Mouse (Mus musculus): ENCODE measurements around the gene Zfp365. TPM values are rescaled to one million over a fixed set of nuclear protein-coding genes. Genes with fewer than 3 reads are reported as not detected.

Gene Zfp365
- polyA plus RNA-seq, 1 experiment from 2014 or later: 2.2 TPM

GRCm38 (mm10) chr10:67894059-67894458 is 18.4 kb downstream of the Zfp365 start:
- no peak for DNase-seq
- Histone ChIP-seq H3K4me1 (ENCODE audit: insufficient read depth) (no peaks in the 10 kb centered on the region), H3K4me2 (no peak overlapping the region), H3K36me3 (ENCODE audit: insufficient read depth) (no peaks in the 10 kb centered on the region), H3K27me3 (ENCODE audit: insufficient read depth, low read length) (no peaks in the 10 kb centered on the region), H3K27ac (ENCODE audit: low read depth) (no peak overlapping the region), H3K4me3 (ENCODE audit: low read depth, low read length) (no peak overlapping the region), H3K9ac (no peak overlapping the region), H3K9me3 (ENCODE audit: low read depth, low read length) (no peaks in the 10 kb centered on the region)
- 0 out of 2 replicates have a peak, but pooled peaks have one; percentile 2 for TF ChIP-seq CTCF (IDR thresholded peaks at IDR 0.05; ENCODE audit: low read depth)
- 70% methylated on average over 8 of the region's 8 CpGs for WGBS
- ATAC-seq (ENCODE audit: insufficient read depth): no peak

- TF ChIP-seq CTCF (IDR thresholded peaks at IDR 0.05; ENCODE audit: low read depth): no peak
- no peak overlapping the region for H3K9ac ChIP-seq
- no peak for ATAC-seq (ENCODE audit: insufficient read depth)
- H3K27me3 ChIP-seq (ENCODE audit: insufficient read depth, low read length): no peaks in the 10 kb centered on the region
- WGBS: 84% methylated on average over 10 of the region's 10 CpGs
- no peaks in the 10 kb centered on the region for H3K4me1 ChIP-seq (ENCODE audit: insufficient read depth)
- no peaks in the 10 kb centered on the region for H3K36me3 ChIP-seq (ENCODE audit: insufficient read depth)
- no peak overlapping the region for H3K27ac ChIP-seq (ENCODE audit: low read depth)
- no peaks in the 10 kb centered on the region for H3K9me3 ChIP-seq (ENCODE audit: low read depth, low read length)
- no peak overlapping the region for H3K4me2 ChIP-seq
- no peak overlapping the region for H3K4me3 ChIP-seq (ENCODE audit: low read depth, low read length)
- DNase-seq: no peak
Observed at GRCm38 (mm10) chr10:67893226-67893625, 19.2 kb downstream of the Zfp365 start.

GRCm38 (mm10) chr10:67891126-67891525 is 21.3 kb downstream of the Zfp365 start:
- WGBS: 74% methylated on average over 6 of the region's 6 CpGs
- TF ChIP-seq CTCF (IDR thresholded peaks at IDR 0.05; ENCODE audit: low read depth): no peak
- Histone ChIP-seq H3K27me3 (ENCODE audit: insufficient read depth, low read length) (no peaks in the 10 kb centered on the region), H3K9ac (no peak overlapping the region), H3K27ac (ENCODE audit: low read depth) (no peak overlapping the region), H3K4me3 (ENCODE audit: low read depth, low read length) (no peak overlapping the region), H3K9me3 (ENCODE audit: low read depth, low read length) (no peaks in the 10 kb centered on the region), H3K36me3 (ENCODE audit: insufficient read depth) (no peaks in the 10 kb centered on the region), H3K4me2 (no peak overlapping the region), H3K4me1 (ENCODE audit: insufficient read depth) (no peaks in the 10 kb centered on the region)
- ATAC-seq (ENCODE audit: insufficient read depth): no peak
- no peak for DNase-seq

- no peak overlapping the region for H3K4me3 ChIP-seq (ENCODE audit: low read depth, low read length)
- H3K27ac ChIP-seq (ENCODE audit: low read depth): no peak overlapping the region
- TF ChIP-seq CTCF (IDR thresholded peaks at IDR 0.05; ENCODE audit: low read depth): no peak
- H3K36me3 ChIP-seq (ENCODE audit: insufficient read depth): no peaks in the 10 kb centered on the region
- H3K27me3 ChIP-seq (ENCODE audit: insufficient read depth, low read length): no peaks in the 10 kb centered on the region
- no peak for ATAC-seq (ENCODE audit: insufficient read depth)
- 89% methylated on average over 10 of the region's 10 CpGs for WGBS
- H3K4me2 ChIP-seq: no peak overlapping the region
- H3K9me3 ChIP-seq (ENCODE audit: low read depth, low read length): no peaks in the 10 kb centered on the region
- H3K9ac ChIP-seq: no peak overlapping the region
- no peaks in the 10 kb centered on the region for H3K4me1 ChIP-seq (ENCODE audit: insufficient read depth)
- DNase-seq: no peak
Observed at GRCm38 (mm10) chr10:67887971-67888370, 24.5 kb downstream of the Zfp365 start.

GRCm38 (mm10) chr10:67880692-67881091 is 31.8 kb downstream of the Zfp365 start:
- 63% methylated on average over 4 of the region's 4 CpGs for WGBS
- TF ChIP-seq CTCF (IDR thresholded peaks at IDR 0.05; ENCODE audit: low read depth): no peak
- Histone ChIP-seq H3K27me3 (ENCODE audit: insufficient read depth, low read length) (no peaks in the 10 kb centered on the region), H3K9me3 (ENCODE audit: low read depth, low read length) (no peaks in the 10 kb centered on the region), H3K27ac (ENCODE audit: low read depth) (no peak overlapping the region), H3K4me1 (ENCODE audit: insufficient read depth) (no peaks in the 10 kb centered on the region), H3K36me3 (ENCODE audit: insufficient read depth) (no peaks in the 10 kb centered on the region), H3K4me2 (no peak overlapping the region), H3K9ac (no peak overlapping the region), H3K4me3 (ENCODE audit: low read depth, low read length) (no peak overlapping the region)
- ATAC-seq (ENCODE audit: insufficient read depth) (no peak), DNase-seq (no peak)

GRCm38 (mm10) chr10:67871811-67872210 is 40.7 kb downstream of the Zfp365 start:
- Histone ChIP-seq H3K4me1 (ENCODE audit: insufficient read depth) (no peaks in the 10 kb centered on the region), H3K27me3 (ENCODE audit: insufficient read depth, low read length) (no peaks in the 10 kb centered on the region), H3K36me3 (ENCODE audit: insufficient read depth) (no peaks in the 10 kb centered on the region), H3K4me3 (ENCODE audit: low read depth, low read length) (no peak overlapping the region), H3K9me3 (ENCODE audit: low read depth, low read length) (no peaks in the 10 kb centered on the region), H3K27ac (ENCODE audit: low read depth) (no peak overlapping the region), H3K4me2 (no peak overlapping the region), H3K9ac (no peak overlapping the region)
- DNase-seq (peak; percentile 88), ATAC-seq (ENCODE audit: insufficient read depth) (no peak)
- TF ChIP-seq CTCF (IDR thresholded peaks at IDR 0.05; ENCODE audit: low read depth): peak; percentile 84
- 13% methylated on average over 2 of the region's 2 CpGs for WGBS

GRCm38 (mm10) chr10:67868234-67868633 is 44.2 kb downstream of the Zfp365 start:
- Histone ChIP-seq H3K4me3 (ENCODE audit: low read depth, low read length) (no peak overlapping the region), H3K4me2 (no peak overlapping the region), H3K27ac (ENCODE audit: low read depth) (no peak overlapping the region), H3K9ac (no peak overlapping the region), H3K27me3 (ENCODE audit: insufficient read depth, low read length) (no peaks in the 10 kb centered on the region), H3K36me3 (ENCODE audit: insufficient read depth) (no peaks in the 10 kb centered on the region), H3K9me3 (ENCODE audit: low read depth, low read length) (no peaks in the 10 kb centered on the region), H3K4me1 (ENCODE audit: insufficient read depth) (no peaks in the 10 kb centered on the region)
- ATAC-seq (ENCODE audit: insufficient read depth) (no peak), DNase-seq (no peak)
- TF ChIP-seq CTCF (IDR thresholded peaks at IDR 0.05; ENCODE audit: low read depth): no peak
- 76% methylated on average over 3 of the region's 3 CpGs for WGBS

GRCm38 (mm10) chr10:67865841-67866240 is 46.6 kb downstream of the Zfp365 start:
- Histone ChIP-seq H3K27me3 (ENCODE audit: insufficient read depth, low read length) (no peaks in the 10 kb centered on the region), H3K4me1 (ENCODE audit: insufficient read depth) (no peaks in the 10 kb centered on the region), H3K4me3 (ENCODE audit: low read depth, low read length) (no peak overlapping the region), H3K4me2 (no peak overlapping the region), H3K27ac (ENCODE audit: low read depth) (no peak overlapping the region), H3K9ac (no peak overlapping the region), H3K9me3 (ENCODE audit: low read depth, low read length) (no peaks in the 10 kb centered on the region), H3K36me3 (ENCODE audit: insufficient read depth) (no peaks in the 10 kb centered on the region)
- ATAC-seq (ENCODE audit: insufficient read depth) (no peak), DNase-seq (no peak)
- 84% methylated on average over 6 of the region's 6 CpGs for WGBS
- no peak for TF ChIP-seq CTCF (IDR thresholded peaks at IDR 0.05; ENCODE audit: low read depth)

Data from lung, embryonic 14.5 days (tissue).